Mouse (Mus musculus) kidney, embryonic 14.5 days (tissue): Measurements from ENCODE around the gene Rps15. TPM values are rescaled to one million over a fixed set of nuclear protein-coding genes. Genes with fewer than 3 reads are reported as not detected.
"Not testable (repeated sequence)": the region's sequence is repeated elsewhere in the genome, so short reads cannot be mapped to it uniquely, and the experiment has no call there.

Source experiments
- ATAC-seq: fragments of 200-750 bp; cut with Nextera tagmentation; 2 replicates; pipeline ENCODE4 v1.8.0; 2017; ENCODE audit warnings: moderate number of reproducible peaks, mild to moderate bottlenecking, moderate TSS enrichment, moderate library complexity; ENCODE audit not compliant: low FRiP score, low TSS enrichment
- H3K27ac ChIP-seq: fragments of 300-500 bp; sonication (generic); 2 replicates; pipeline ENCODE4 v1.5.1; 2014; ENCODE audit warnings: low read depth, mild to moderate bottlenecking, low read length, moderate library complexity, mixed read lengths
- H3K27me3 ChIP-seq: fragments of 300-500 bp; sonication (generic); 2 replicates; pipeline ENCODE4 v1.6.1; 2014; ENCODE audit warnings: mild to moderate bottlenecking, low read length; ENCODE audit not compliant: control insufficient read depth, insufficient read depth
- H3K36me3 ChIP-seq: fragments of 300-500 bp; sonication (generic); 2 replicates; pipeline ENCODE4 v1.6.1; 2014; ENCODE audit warnings: low read length, mixed read lengths; ENCODE audit not compliant: control insufficient read depth, insufficient read depth
- H3K4me1 ChIP-seq: fragments of 300-500 bp; sonication (generic); 2 replicates; pipeline ENCODE4 v1.6.1; 2014; ENCODE audit warnings: low read length, mixed read lengths; ENCODE audit not compliant: control insufficient read depth, insufficient read depth
- H3K4me2 ChIP-seq: fragments of 300-500 bp; sonication (generic); replicated peaks from 2 replicates; pipeline ENCODE4 v1.6.1; 2014; ENCODE audit warnings: low read depth, mild to moderate bottlenecking, low read length
- H3K4me3 ChIP-seq: fragments of 300-500 bp; sonication (generic); 2 replicates; pipeline ENCODE4 v1.5.1; 2014; ENCODE audit warnings: mild to moderate bottlenecking, low read length
- H3K9ac ChIP-seq: fragments of 300-500 bp; sonication (generic); 2 replicates; pipeline ENCODE4 v1.6.1; 2014; ENCODE audit warnings: low read depth, mild to moderate bottlenecking, low read length, moderate library complexity
- H3K9me3 ChIP-seq: fragments of 300-500 bp; sonication (generic); 2 replicates; pipeline ENCODE4 v1.6.1; 2016; ENCODE audit warnings: low read length; ENCODE audit not compliant: control insufficient read depth
- WGBS: fragments of 180-500 bp; shearing (Covaris S2); extraction: QIAGEN DNeasy Blood & Tissue Kit; methylation state at CpG from one replicate; pipeline ENCODE4 v1.1.7; 2014; 5-methylcytosine and 5-hydroxymethylcytosine counted together
- polyA plus RNA-seq: library from polyadenylated mRNA; unstranded; fragments of >200 nt; fragmentation: Nextera tagmentation; extraction: Ambion mirVana; gene quantifications from 2 replicates; pipeline ENCODE4 v1.2.1, GENCODE M21; 2014

Rps15 gene
- polyA plus RNA-seq = 1,166 and 1,350 TPM in 2 replicates

GRCm38 (mm10) chr10:80292251-80293146 lies at the start of gene Rps15:
TSS of gene Rps15 (plus strand) at chr10:80292453.
- Histone ChIP-seq H3K9ac (peak within 1 kb of the TSS; percentile 97), H3K4me3 (peak within 1 kb of the TSS; percentile 94), H3K27me3 (peaks cover 2% of the 10 kb centered on the region; the same call in 1 of the 2 replicates), H3K4me1 (peaks cover 10% of the 10 kb centered on the region), H3K36me3 (peaks cover 32% of the 10 kb centered on the region), H3K9me3 (no peaks in the 10 kb centered on the region), H3K4me2 (peak within 1 kb of the TSS; percentile 72), H3K27ac (peak within 1 kb of the TSS; percentile 95)
- peak; percentile 87 for ATAC-seq
- WGBS = under 1% methylated on average over 71 of the region's 72 CpGs

GRCm38 (mm10) chr10:80242607-80243006 lies 49.6 kb upstream of the Rps15 start:
- no peak overlapping the region for H3K27ac ChIP-seq
- H3K4me3 ChIP-seq = no peak overlapping the region
- H3K36me3 ChIP-seq = peaks cover 70% of the 10 kb centered on the region
- H3K27me3 ChIP-seq = no peaks in the 10 kb centered on the region
- H3K4me1 ChIP-seq = 0 out of 2 replicates have a peak, but pooled peaks cover 3% of the 10 kb centered on the region
- no peak overlapping the region for H3K9ac ChIP-seq
- ATAC-seq = no peak
- WGBS = 90% methylated on average over 3 of the region's 3 CpGs
- H3K9me3 ChIP-seq = no peaks in the 10 kb centered on the region
- no peak overlapping the region for H3K4me2 ChIP-seq

- peak overlapping the region; percentile 51; the same call in 1 of the 2 replicates for H3K27ac ChIP-seq
- ATAC-seq = no peak
- H3K9ac ChIP-seq = peak overlapping the region; percentile 28; the same call in 1 of the 2 replicates
- H3K36me3 ChIP-seq = peaks cover 47% of the 10 kb centered on the region
- no peak overlapping the region for H3K4me2 ChIP-seq
- peaks cover 4% of the 10 kb centered on the region; the same call in 1 of the 2 replicates for H3K4me1 ChIP-seq
- WGBS = 43% methylated on average over 5 of the region's 5 CpGs
- no peaks in the 10 kb centered on the region for H3K27me3 ChIP-seq
- no peak overlapping the region for H3K4me3 ChIP-seq
- no peaks in the 10 kb centered on the region for H3K9me3 ChIP-seq
Observed at GRCm38 (mm10) chr10:80244791-80245399, 47.4 kb upstream of the Rps15 start.

- ATAC-seq = 0 out of 2 replicates have a peak, but pooled peaks have one; percentile 5
- H3K4me3 ChIP-seq = no peak overlapping the region
- WGBS = 6% methylated on average over 4 of the region's 4 CpGs
- no peak overlapping the region for H3K4me2 ChIP-seq
- peak overlapping the region; percentile 51; the same call in 1 of the 2 replicates for H3K27ac ChIP-seq
- H3K27me3 ChIP-seq = no peaks in the 10 kb centered on the region
- peak overlapping the region; percentile 28; the same call in 1 of the 2 replicates for H3K9ac ChIP-seq
- H3K4me1 ChIP-seq = peaks cover 10% of the 10 kb centered on the region; the same call in 1 of the 2 replicates
- H3K36me3 ChIP-seq = peaks cover 40% of the 10 kb centered on the region
- no peaks in the 10 kb centered on the region for H3K9me3 ChIP-seq
Observed at GRCm38 (mm10) chr10:80245600-80245999, 46.7 kb upstream of the Rps15 start.

GRCm38 (mm10) chr10:80247849-80248248 lies 44.4 kb upstream of the Rps15 start:
- Histone ChIP-seq H3K27me3 (no peaks in the 10 kb centered on the region), H3K27ac (no peak overlapping the region), H3K4me2 (no peak overlapping the region)

GRCm38 (mm10) chr10:80248437-80248836 lies 43.8 kb upstream of the Rps15 start:
- ATAC-seq, H3K9me3 ChIP-seq, H3K4me1 ChIP-seq, H3K9ac ChIP-seq, H3K27ac ChIP-seq, H3K27me3 ChIP-seq: not testable (repeated sequence)
- peak overlapping the region; percentile 60 for H3K4me3 ChIP-seq
- H3K4me2 ChIP-seq = peak overlapping the region; percentile 46
- 44% methylated on average over 3 of the region's 3 CpGs for WGBS
- H3K36me3 ChIP-seq = peaks cover 18% of the 10 kb centered on the region

More at GRCm38 (mm10) chr10:80247849-80248248, 44.4 kb upstream of the Rps15 start:
- peaks cover 22% of the 10 kb centered on the region for H3K36me3 ChIP-seq
- peaks cover 10% of the 10 kb centered on the region; the same call in 1 of the 2 replicates for H3K4me1 ChIP-seq
- WGBS = 37% methylated on average over 6 of the region's 6 CpGs
- H3K4me3 ChIP-seq = no peak overlapping the region
- H3K9ac ChIP-seq = no peak overlapping the region
- no peak for ATAC-seq
- H3K9me3 ChIP-seq = no peaks in the 10 kb centered on the region

GRCm38 (mm10) chr10:80248971-80249640 lies 43.1 kb upstream of the Rps15 start, which contains the start of gene Ndufs7:
TSS of gene Ndufs7 (plus strand) at chr10:80249121.
- WGBS = under 1% methylated on average over 53 of the region's 53 CpGs
- Histone ChIP-seq H3K27ac (peak within 1 kb of the TSS; percentile 69), H3K4me3 (peak within 1 kb of the TSS; percentile 60), H3K4me1 (peaks cover 10% of the 10 kb centered on the region; the same call in 1 of the 2 replicates), H3K36me3 (peaks cover 17% of the 10 kb centered on the region), H3K4me2 (peak within 1 kb of the TSS; percentile 77), H3K9ac (peak within 1 kb of the TSS; percentile 67), H3K27me3 (no peaks in the 10 kb centered on the region), H3K9me3 (no peaks in the 10 kb centered on the region)
- peak; percentile 90 for ATAC-seq

GRCm38 (mm10) chr10:80250059-80250458 lies 42.2 kb upstream of the Rps15 start:
- ATAC-seq = no peak
- Histone ChIP-seq H3K9me3 (no peaks in the 10 kb centered on the region), H3K36me3 (peaks cover 20% of the 10 kb centered on the region), H3K4me2 (peak overlapping the region; percentile 77), H3K4me3 (peak overlapping the region; percentile 60), H3K27me3 (no peaks in the 10 kb centered on the region), H3K27ac (peak overlapping the region; percentile 69; the same call in 1 of the 2 replicates), H3K9ac (peak overlapping the region; percentile 67), H3K4me1 (peaks cover 10% of the 10 kb centered on the region; the same call in 1 of the 2 replicates)
- WGBS = 27% methylated on average over 2 of the region's 2 CpGs
